27 mouse cellular contexts compared by ENCODE assay signal in genomic region chr2:30130156-30130555, GRCm38 (mm10). TPM values are rescaled to one million over a fixed set of nuclear protein-coding genes. Genes with fewer than 3 reads are reported as not detected.
A peak's percentile ranks its signal among the peaks of the same experiment; 100 is the strongest.
DNase-seq lines count a peak whose midpoint lies in the region; ATAC-seq and TF ChIP-seq lines count a peak whose summit lies in the region.
"Had no signal": no experiment of that assay in that cellular context is flagged by ENCODE, and none has a peak within 500 bp of the region (broad histone marks: within the 10 kb centered on the region; RNA-seq: fewer than 3 reads in every experiment).

No protein-coding gene starts in this region.

- TF ChIP-seq POLR2A in kidney, adult 2 months (IDR thresholded peaks at IDR 0.05; ENCODE audit: low read depth, low read length) = no peak
- TF ChIP-seq POLR2A in liver, adult 2 months (IDR thresholded peaks at IDR 0.05; ENCODE audit: extremely low read depth, insufficient read depth, low read length) = no peak

- DNase-seq in kidney, adult 2 months = peak; percentile 78
- DNase-seq in liver, adult 2 months (ENCODE audit: extremely low read depth, low read depth, low spot score) = peak; percentile 74
- peak; percentile 51 for DNase-seq in ZHBTc4 (ENCODE audit: low read depth, low spot score)
- DNase-seq in yolk sac, embryonic 10.5 days (ENCODE audit: low spot score) = peak; percentile 69
- DNase-seq in forebrain, postnatal 0 days = no peak
- DNase-seq: adrenal gland, postnatal 10 days; adrenal gland, postnatal 36 days; cerebellum, adult 18-20 months; cerebellum, adult 9-10 months; cerebellum, postnatal 14 days; gastrocnemius, adult 2 months; gastrocnemius, postnatal 14 days; heart, adult 18-20 months; heart, postnatal 10 days; heart, postnatal 36 days had no signal

- no peak overlapping the region for H3K4me2 ChIP-seq in kidney, embryonic 16.5 days (replicated peaks; ENCODE audit: low read depth, low read length)
- no peak overlapping the region for H3K4me2 ChIP-seq in liver, embryonic 12.5 days
- H3K4me2 ChIP-seq in forebrain, postnatal 0 days (ENCODE audit: low read depth) = no peak overlapping the region
- H3K4me2 ChIP-seq: forebrain, embryonic 13.5 days; heart, embryonic 12.5 days; heart, embryonic 15.5 days; hindbrain, embryonic 13.5 days had no signal

- no peaks in the 10 kb centered on the region for H3K9me3 ChIP-seq in kidney, embryonic 16.5 days (ENCODE audit: low read length)
- no peaks in the 10 kb centered on the region for H3K9me3 ChIP-seq in liver, embryonic 12.5 days (replicated peaks)
- H3K9me3 ChIP-seq in forebrain, postnatal 0 days (ENCODE audit: low read length) = no peaks in the 10 kb centered on the region
- H3K9me3 ChIP-seq: forebrain, embryonic 10.5 days; forebrain, embryonic 13.5 days; heart, embryonic 12.5 days; heart, embryonic 15.5 days; hindbrain, embryonic 10.5 days; hindbrain, embryonic 13.5 days had no signal

- no peak overlapping the region for H3K4me3 ChIP-seq in kidney, adult 2 months (ENCODE audit: insufficient read depth, low read depth, low read length)
- H3K4me3 ChIP-seq in kidney, embryonic 16.5 days (ENCODE audit: low read length) = no peak overlapping the region
- H3K4me3 ChIP-seq in liver, adult 2 months (ENCODE audit: insufficient read depth, low read depth, low read length) = no peak overlapping the region
- H3K4me3 ChIP-seq in liver, embryonic 12.5 days = no peak overlapping the region
- H3K4me3 ChIP-seq in forebrain, postnatal 0 days (ENCODE audit: low read depth, low read length) = no peak overlapping the region
- H3K4me3 ChIP-seq: forebrain, embryonic 10.5 days; forebrain, embryonic 13.5 days; gastrocnemius, adult 2 months; heart, embryonic 12.5 days; heart, embryonic 15.5 days; hindbrain, embryonic 10.5 days; hindbrain, embryonic 13.5 days had no signal

- no peak for ATAC-seq in kidney, embryonic 16.5 days (ENCODE audit: low FRiP score, low TSS enrichment)
- no peak for ATAC-seq in liver, embryonic 12.5 days
- ATAC-seq in forebrain, postnatal 0 days = no peak
- no peak for ATAC-seq in granulocyte monocyte progenitor cell, adult 5-6 weeks (replicated peaks; ENCODE audit: poor library complexity, severe bottlenecking)
- ATAC-seq: CD4-positive, CD25-positive, alpha-beta regulatory T cell, adult 4 months; forebrain, embryonic 13.5 days; forebrain, embryonic 16.5 days; hindbrain, embryonic 16.5 days had no signal

- H3K4me1 ChIP-seq in kidney, adult 2 months (ENCODE audit: control insufficient read depth, insufficient read depth, low read length) = peaks cover 15% of the 10 kb centered on the region; the same call in 1 of the 2 replicates
- H3K4me1 ChIP-seq in kidney, embryonic 16.5 days (ENCODE audit: insufficient read depth, low read length) = peaks cover 18% of the 10 kb centered on the region
- peaks cover 8% of the 10 kb centered on the region; the same call in 1 of the 2 replicates for H3K4me1 ChIP-seq in liver, adult 2 months (ENCODE audit: control insufficient read depth, insufficient read depth, low read length)
- peaks cover 30% of the 10 kb centered on the region for H3K4me1 ChIP-seq in liver, embryonic 12.5 days
- peaks cover 16% of the 10 kb centered on the region for H3K4me1 ChIP-seq in forebrain, postnatal 0 days (ENCODE audit: insufficient read depth)

- TF ChIP-seq CTCF in kidney, adult 2 months (conservative IDR thresholded peaks at IDR 0.05; ENCODE audit: insufficient read depth, insufficient read length, low read depth, low read length) = no peak
- no peak for TF ChIP-seq CTCF in liver, adult 2 months (IDR thresholded peaks at IDR 0.05; ENCODE audit: low read depth, low read length)
- TF ChIP-seq CTCF in forebrain, postnatal 0 days (IDR thresholded peaks at IDR 0.05; ENCODE audit: low read depth) = no peak

- no peaks in the 10 kb centered on the region for H3K36me3 ChIP-seq in kidney, adult 2 months (ENCODE audit: control insufficient read depth, insufficient read depth, low read length)
- no peaks in the 10 kb centered on the region for H3K36me3 ChIP-seq in kidney, embryonic 16.5 days (ENCODE audit: insufficient read depth, low read length)
- H3K36me3 ChIP-seq in liver, adult 2 months (ENCODE audit: control insufficient read depth, insufficient read depth, low read length) = no peaks in the 10 kb centered on the region
- H3K36me3 ChIP-seq in liver, embryonic 12.5 days = no peaks in the 10 kb centered on the region; the same call in 1 of the 2 replicates
- H3K36me3 ChIP-seq in forebrain, postnatal 0 days (ENCODE audit: insufficient read depth) = no peaks in the 10 kb centered on the region
- H3K36me3 ChIP-seq: heart, embryonic 12.5 days; heart, embryonic 15.5 days had no signal

- H3K27me3 ChIP-seq in kidney, adult 2 months (replicated peaks; ENCODE audit: control insufficient read depth, insufficient read depth, low read length) = no peaks in the 10 kb centered on the region
- H3K27me3 ChIP-seq in kidney, embryonic 16.5 days (ENCODE audit: insufficient read depth, low read length) = no peaks in the 10 kb centered on the region
- no peaks in the 10 kb centered on the region for H3K27me3 ChIP-seq in liver, adult 2 months (ENCODE audit: control insufficient read depth, insufficient read depth, low read length)
- H3K27me3 ChIP-seq in liver, embryonic 12.5 days (replicated peaks) = no peaks in the 10 kb centered on the region
- H3K27me3 ChIP-seq in forebrain, postnatal 0 days (ENCODE audit: insufficient read depth, low read length) = no peaks in the 10 kb centered on the region
- H3K27me3 ChIP-seq: forebrain, embryonic 13.5 days; heart, embryonic 15.5 days; hindbrain, embryonic 13.5 days had no signal

- peaks cover 3% of the 10 kb centered on the region; the same call in 1 of the 2 replicates for H3K79me2 ChIP-seq in liver, adult 2 months (ENCODE audit: control insufficient read depth, insufficient read depth, low read length)

- H3K27ac ChIP-seq in kidney, adult 2 months (ENCODE audit: insufficient read depth, low read depth, low read length) = peak overlapping the region; percentile 79; the same call in 1 of the 2 replicates
- H3K27ac ChIP-seq in kidney, embryonic 16.5 days (ENCODE audit: low read length) = no peak overlapping the region
- peak overlapping the region; percentile 8 for H3K27ac ChIP-seq in liver, adult 2 months (replicated peaks; ENCODE audit: insufficient read depth, low read depth, low read length)
- H3K27ac ChIP-seq in liver, embryonic 12.5 days = no peak overlapping the region
- H3K27ac ChIP-seq in forebrain, postnatal 0 days (ENCODE audit: low read depth, low read length) = no peak overlapping the region
- H3K27ac ChIP-seq: forebrain, embryonic 10.5 days; forebrain, embryonic 13.5 days; gastrocnemius, adult 2 months; heart, embryonic 15.5 days; hindbrain, embryonic 10.5 days; hindbrain, embryonic 13.5 days had no signal

- H3K9ac ChIP-seq in kidney, embryonic 16.5 days (replicated peaks; ENCODE audit: low read length) = no peak overlapping the region
- H3K9ac ChIP-seq in liver, adult 2 months (ENCODE audit: low read depth, low read length) = no peak overlapping the region
- no peak overlapping the region for H3K9ac ChIP-seq in liver, embryonic 12.5 days
- no peak overlapping the region for H3K9ac ChIP-seq in forebrain, postnatal 0 days
- H3K9ac ChIP-seq: forebrain, embryonic 13.5 days; heart, embryonic 12.5 days; heart, embryonic 15.5 days; hindbrain, embryonic 13.5 days had no signal

- 48% methylated on average over 4 of the region's 4 CpGs for WGBS in kidney, adult 2 months
- 77% methylated on average over 4 of the region's 4 CpGs for WGBS in kidney, embryonic 16.5 days
- 37% methylated on average over 4 of the region's 4 CpGs for WGBS in liver, adult 2 months
- 71% methylated on average over 4 of the region's 4 CpGs for WGBS in liver, embryonic 12.5 days (ENCODE audit: insufficient replicate concordance)
- WGBS in forebrain, postnatal 0 days = 81% methylated on average over 4 of the region's 4 CpGs

RNA-seq across cellular contexts. Expression of gene Tbc1d13, which starts 3.4 kb away (rescaled TPM):
- polyA plus RNA-seq in kidney, adult 2 months (2012; rRNA removed) = 156 and 161 TPM in 2 replicates
- polyA plus RNA-seq in kidney, embryonic 16.5 days (2015; fragmentation: Nextera tagmentation; extraction: Ambion mirVana) = 8.2 and 12.3 TPM in 2 replicates
- total RNA-seq in liver, adult 2 months (2014; rRNA removed) = 25.8 and 26.6 TPM in 2 replicates
- polyA plus RNA-seq in liver, adult 2 months (2012; rRNA removed) = 36.3 and 42.6 TPM in 2 replicates
- 2.9 and 3.3 TPM in 2 replicates for polyA plus RNA-seq in liver, embryonic 12.5 days (2016; fragmentation: Nextera tagmentation; extraction: Ambion mirVana)
- 116 and 135 TPM in 2 replicates for total RNA-seq in forebrain, postnatal 0 days (2014; rRNA removed)
- 5.0 and 8.3 TPM in 2 replicates for polyA plus RNA-seq in forebrain, postnatal 0 days (2015; fragmentation: Nextera tagmentation; extraction: Ambion mirVana)
- 65.9 and 83.5 TPM in 2 replicates for total RNA-seq in granulocyte monocyte progenitor cell, adult 5-6 weeks (2014; fragmentation: Nextera tagmentation)
- total RNA-seq in granulocyte monocyte progenitor cell, adult 5-6 weeks (2017) = 42.2 and 49.2 TPM in 2 replicates

RNA-seq across cellular contexts. Expression of gene Zer1, which starts 5.8 kb away (rescaled TPM):
- 45.8 and 59.5 TPM in 2 replicates for polyA plus RNA-seq in kidney, adult 2 months (2012; rRNA removed)
- polyA plus RNA-seq in kidney, embryonic 16.5 days (2015; fragmentation: Nextera tagmentation; extraction: Ambion mirVana) = 5.6 and 8.0 TPM in 2 replicates
- 7.1 and 9.5 TPM in 2 replicates for total RNA-seq in liver, adult 2 months (2014; rRNA removed)
- polyA plus RNA-seq in liver, adult 2 months (2012; rRNA removed) = 25.4 and 27.1 TPM in 2 replicates
- 4.3 and 4.4 TPM in 2 replicates for polyA plus RNA-seq in liver, embryonic 12.5 days (2016; fragmentation: Nextera tagmentation; extraction: Ambion mirVana)
- 51.9 and 70.2 TPM in 2 replicates for total RNA-seq in forebrain, postnatal 0 days (2014; rRNA removed)
- polyA plus RNA-seq in forebrain, postnatal 0 days (2015; fragmentation: Nextera tagmentation; extraction: Ambion mirVana) = 5.4 and 10.3 TPM in 2 replicates
- total RNA-seq in granulocyte monocyte progenitor cell, adult 5-6 weeks (2014; fragmentation: Nextera tagmentation) = 18.3 and 22.7 TPM in 2 replicates
- 8.5 and 10.6 TPM in 2 replicates for total RNA-seq in granulocyte monocyte progenitor cell, adult 5-6 weeks (2017)

RNA-seq across cellular contexts. Expression of gene Zdhhc12, which starts 36.7 kb away (rescaled TPM):
- polyA plus RNA-seq in kidney, adult 2 months (2012; rRNA removed) = 49.0 and 69.1 TPM in 2 replicates
- 41.6 and 42.6 TPM in 2 replicates for polyA plus RNA-seq in kidney, embryonic 16.5 days (2015; fragmentation: Nextera tagmentation; extraction: Ambion mirVana)
- total RNA-seq in liver, adult 2 months (2014; rRNA removed) = 16.8 and 26.1 TPM in 2 replicates
- polyA plus RNA-seq in liver, adult 2 months (2012; rRNA removed) = 48.9 and 53.4 TPM in 2 replicates
- polyA plus RNA-seq in liver, embryonic 12.5 days (2016; fragmentation: Nextera tagmentation; extraction: Ambion mirVana) = 29.7 and 31.0 TPM in 2 replicates
- total RNA-seq in forebrain, postnatal 0 days (2014; rRNA removed) = 19.5 and 25.7 TPM in 2 replicates
- 20.8 and 23.3 TPM in 2 replicates for polyA plus RNA-seq in forebrain, postnatal 0 days (2015; fragmentation: Nextera tagmentation; extraction: Ambion mirVana)
- total RNA-seq in granulocyte monocyte progenitor cell, adult 5-6 weeks (2014; fragmentation: Nextera tagmentation) = 21.5 and 24.1 TPM in 2 replicates
- total RNA-seq in granulocyte monocyte progenitor cell, adult 5-6 weeks (2017) = 11.0 and 20.7 TPM in 2 replicates

RNA-seq across cellular contexts. Expression of gene Endog, which starts 41.1 kb away (rescaled TPM):
- 78.0 and 98.0 TPM in 2 replicates for polyA plus RNA-seq in kidney, adult 2 months (2012; rRNA removed)
- 22.0 and 22.8 TPM in 2 replicates for polyA plus RNA-seq in kidney, embryonic 16.5 days (2015; fragmentation: Nextera tagmentation; extraction: Ambion mirVana)
- 78.7 and 101 TPM in 2 replicates for total RNA-seq in liver, adult 2 months (2014; rRNA removed)
- polyA plus RNA-seq in liver, adult 2 months (2012; rRNA removed) = 122 and 132 TPM in 2 replicates
- polyA plus RNA-seq in liver, embryonic 12.5 days (2016; fragmentation: Nextera tagmentation; extraction: Ambion mirVana) = 23.0 and 23.3 TPM in 2 replicates
- 31.8 and 37.1 TPM in 2 replicates for total RNA-seq in forebrain, postnatal 0 days (2014; rRNA removed)
- polyA plus RNA-seq in forebrain, postnatal 0 days (2015; fragmentation: Nextera tagmentation; extraction: Ambion mirVana) = 29.0 and 31.1 TPM in 2 replicates
- total RNA-seq in granulocyte monocyte progenitor cell, adult 5-6 weeks (2014; fragmentation: Nextera tagmentation) = 5.0 and 7.9 TPM in 2 replicates
- 3.2 and 8.3 TPM in 2 replicates for total RNA-seq in granulocyte monocyte progenitor cell, adult 5-6 weeks (2017)

RNA-seq across cellular contexts. Expression of gene Spout1, which starts 48.1 kb away (rescaled TPM):
- 22.8 and 23.6 TPM in 2 replicates for polyA plus RNA-seq in kidney, adult 2 months (2012; rRNA removed)
- polyA plus RNA-seq in kidney, embryonic 16.5 days (2015; fragmentation: Nextera tagmentation; extraction: Ambion mirVana) = 83.5 and 93.2 TPM in 2 replicates
- 12.9 and 13.1 TPM in 2 replicates for total RNA-seq in liver, adult 2 months (2014; rRNA removed)
- 14.0 and 14.9 TPM in 2 replicates for polyA plus RNA-seq in liver, adult 2 months (2012; rRNA removed)
- polyA plus RNA-seq in liver, embryonic 12.5 days (2016; fragmentation: Nextera tagmentation; extraction: Ambion mirVana) = 54.4 and 55.1 TPM in 2 replicates
- 36.1 and 40.1 TPM in 2 replicates for total RNA-seq in forebrain, postnatal 0 days (2014; rRNA removed)
- 50.3 and 53.5 TPM in 2 replicates for polyA plus RNA-seq in forebrain, postnatal 0 days (2015; fragmentation: Nextera tagmentation; extraction: Ambion mirVana)
- total RNA-seq in granulocyte monocyte progenitor cell, adult 5-6 weeks (2014; fragmentation: Nextera tagmentation) = 40.2 and 58.2 TPM in 2 replicates
- 44.3 and 49.7 TPM in 2 replicates for total RNA-seq in granulocyte monocyte progenitor cell, adult 5-6 weeks (2017)

Comparison
In these comparisons a context has a peak if more than half of its experiments do, and no peak if none do; other contexts are left out.
1. H3K27ac ChIP-seq: peak in kidney, adult 2 months (single experiment) and liver, adult 2 months (single experiment); none in kidney, embryonic 16.5 days (single experiment), liver, embryonic 12.5 days (single experiment) and forebrain, postnatal 0 days (single experiment).